7 mouse cellular contexts compared by ENCODE assay signal in genomic region chr7:38107371-38108259, GRCm38 (mm10). TPM values are rescaled to one million over a fixed set of nuclear protein-coding genes. Genes with fewer than 3 reads are reported as not detected.
DNase-seq lines count a peak whose midpoint lies in the region; ATAC-seq lines count a peak whose summit lies in the region.

Gene Ccne1, minus strand, starts transcription at chr7:38107534.

- WGBS in intestine, embryonic 16.5 days, result under 1% methylated on average over 98 of the region's 102 CpGs
- WGBS in midbrain, embryonic 11.5 days, result under 1% methylated on average over 98 of the region's 102 CpGs

- peak within 1 kb of the TSS; percentile 81 for H3K9ac ChIP-seq in intestine, embryonic 16.5 days (ENCODE audit: low read depth, low read length)
- H3K9ac ChIP-seq in midbrain, embryonic 11.5 days (ENCODE audit: low read length), result peak within 1 kb of the TSS; percentile 82

- intact Hi-C loops in gastrocnemius, postnatal 36 days (cut with DNase I), result no loop called here
- intact Hi-C loops in left cerebral cortex, postnatal 36 days (cut with DNase I), result loop anchor here (1.0 kb wide), 1 partner anchor 22 kb away; no protein-coding TSS in a partner anchor

- H3K4me2 ChIP-seq in intestine, embryonic 16.5 days (ENCODE audit: low read depth, low read length), result peak within 1 kb of the TSS; percentile 98
- peak within 1 kb of the TSS; percentile 96 for H3K4me2 ChIP-seq in midbrain, embryonic 11.5 days

- H3K9me3 ChIP-seq in intestine, embryonic 16.5 days (ENCODE audit: control insufficient read depth, low read length), result no peaks in the 10 kb centered on the region
- H3K9me3 ChIP-seq in midbrain, embryonic 11.5 days (ENCODE audit: control insufficient read depth, low read length), result no peaks in the 10 kb centered on the region

- peak; percentile 100 for DNase-seq in adrenal gland, adult 18-20 months (ENCODE audit: low spot score in 2 of 2)
- DNase-seq in embryo, embryonic 11 days, result peak; percentile 98
- peak; percentile 99 for DNase-seq in gastrocnemius, postnatal 36 days
- DNase-seq in left cerebral cortex, postnatal 36 days (ENCODE audit: low spot score in 2 of 2), result peak; percentile 98 to 99
- peak; percentile 100 for DNase-seq in midbrain, embryonic 11.5 days (ENCODE audit: low spot score, missing footprints)
- DNase-seq in skeletal muscle tissue, adult 2 months (ENCODE audit: low read depth, low spot score), result peak; percentile 94

- H3K4me3 ChIP-seq in intestine, embryonic 16.5 days (ENCODE audit: low read length), result peak within 1 kb of the TSS; percentile 92
- peak within 1 kb of the TSS; percentile 82 for H3K4me3 ChIP-seq in midbrain, embryonic 11.5 days (ENCODE audit: low read depth, low read length)

- H3K4me1 ChIP-seq in intestine, embryonic 16.5 days (ENCODE audit: control insufficient read depth, insufficient read depth, low read length), result peaks cover 28% of the 10 kb centered on the region
- H3K4me1 ChIP-seq in midbrain, embryonic 11.5 days (ENCODE audit: control insufficient read depth, insufficient read depth, low read length), result peaks cover 16% of the 10 kb centered on the region

- ATAC-seq in intestine, embryonic 16.5 days, result peak; percentile 94
- ATAC-seq in midbrain, embryonic 11.5 days (ENCODE audit: low FRiP score), result peak; percentile 95

- no peaks in the 10 kb centered on the region for H3K36me3 ChIP-seq in intestine, embryonic 16.5 days (ENCODE audit: control insufficient read depth, insufficient read depth, low read length)
- H3K36me3 ChIP-seq in midbrain, embryonic 11.5 days (ENCODE audit: control insufficient read depth, insufficient read depth, low read length), result 0 out of 2 replicates have a peak, but pooled peaks cover 2% of the 10 kb centered on the region

- peak within 1 kb of the TSS; percentile 65 for H3K27ac ChIP-seq in intestine, embryonic 16.5 days (ENCODE audit: low read length)
- peak within 1 kb of the TSS; percentile 59 for H3K27ac ChIP-seq in midbrain, embryonic 11.5 days (ENCODE audit: low read depth, low read length)

- H3K27me3 ChIP-seq in intestine, embryonic 16.5 days (replicated peaks; ENCODE audit: control insufficient read depth, insufficient read depth, low read length), result no peaks in the 10 kb centered on the region
- no peaks in the 10 kb centered on the region; the same call in 1 of the 2 replicates for H3K27me3 ChIP-seq in midbrain, embryonic 11.5 days (ENCODE audit: control insufficient read depth, insufficient read depth, low read length)

RNA-seq across cellular contexts. Expression of gene Ccne1, which starts in this region (rescaled TPM):
- total RNA-seq in adrenal gland, adult 18-20 months (2021), result 1 to 10 TPM; 7.7 to 8.9 TPM
- total RNA-seq in gastrocnemius, postnatal 36 days (2021), result 1 to 10 TPM in 1 of 2 experiments, under 1 TPM in 1; 0.49 to 1.5 TPM
- 45.8 and 55.9 TPM in 2 replicates for polyA plus RNA-seq in intestine, embryonic 16.5 days (2015; fragmentation: Nextera tagmentation; extraction: Ambion mirVana)
- total RNA-seq in left cerebral cortex, postnatal 36 days (2021), result 10 to 100 TPM; 17.8 to 19.8 TPM
- 55.1 and 55.6 TPM in 2 replicates for polyA plus RNA-seq in midbrain, embryonic 11.5 days (2014; fragmentation: Nextera tagmentation; extraction: Ambion mirVana)

Comparison
In these comparisons a context has a peak if more than half of its experiments do, and no peak if none do; other contexts are left out.
1. Peak in every context shown above with its lines: DNase-seq, ATAC-seq, H3K4me3 ChIP-seq and H3K27ac ChIP-seq.